Mouse (Mus musculus) embryonic facial prominence, embryonic 13.5 days (tissue): Measurements from ENCODE around the gene Wbp2nl. TPM values are rescaled to one million over a fixed set of nuclear protein-coding genes. Genes with fewer than 3 reads are reported as not detected.
A peak's percentile ranks its signal among the peaks of the same experiment; 100 is the strongest.

ENCODE experiments used
- ATAC-seq: fragments of 200-750 bp; cut with Nextera tagmentation; 2 replicates; pipeline ENCODE4 v1.8.0; 2017; ENCODE audit warnings: low read depth; ENCODE audit not compliant: insufficient number of reproducible peaks, insufficient read depth, low FRiP score, low TSS enrichment
- H3K27ac ChIP-seq: fragments of 300-500 bp; sonication (generic); 2 replicates; pipeline ENCODE4 v1.5.1; 2015; ENCODE audit warnings: moderate library complexity, mild to moderate bottlenecking, inconsistent platforms
- H3K27me3 ChIP-seq: fragments of 300-500 bp; sonication (generic); 2 replicates; pipeline ENCODE4 v1.6.1; 2015; ENCODE audit warnings: mild to moderate bottlenecking, inconsistent platforms
- H3K36me3 ChIP-seq: fragments of 300-500 bp; sonication (generic); 2 replicates; pipeline ENCODE4 v1.6.1; 2015; ENCODE audit warnings: mild to moderate bottlenecking, inconsistent platforms
- H3K4me1 ChIP-seq: fragments of 300-500 bp; sonication (generic); 2 replicates; pipeline ENCODE4 v1.6.1; 2015; ENCODE audit warnings: inconsistent platforms
- H3K4me2 ChIP-seq: fragments of 300-500 bp; sonication (generic); 2 replicates; pipeline ENCODE4 v1.6.1; 2015; ENCODE audit warnings: moderate library complexity, mild to moderate bottlenecking, inconsistent platforms
- H3K4me3 ChIP-seq: fragments of 300-500 bp; sonication (generic); 2 replicates; pipeline ENCODE4 v1.5.1; 2015; ENCODE audit warnings: mild to moderate bottlenecking, inconsistent platforms
- H3K9ac ChIP-seq: fragments of 300-500 bp; sonication (generic); 2 replicates; pipeline ENCODE4 v1.6.1; 2015; ENCODE audit warnings: mild to moderate bottlenecking, inconsistent platforms
- H3K9me3 ChIP-seq: fragments of 300-500 bp; sonication (generic); 2 replicates; pipeline ENCODE4 v1.6.1; 2016; ENCODE audit warnings: inconsistent platforms
- WGBS: fragments of 180-500 bp; shearing (Covaris S2); methylation state at CpG from one replicate; pipeline ENCODE4 v1.1.7; 2015; ENCODE audit warnings: mixed read lengths; 5-methylcytosine and 5-hydroxymethylcytosine counted together
- polyA plus RNA-seq: library from polyadenylated mRNA; unstranded; fragments of >200 nt; fragmentation: Nextera tagmentation; extraction: Ambion mirVana; gene quantifications from 2 replicates; pipeline ENCODE4 v1.2.1, GENCODE M21; 2015

Gene Wbp2nl
- polyA plus RNA-seq, 1 experiment from 2014 or later, result not detected

- Histone ChIP-seq H3K9me3 (no peaks in the 10 kb centered on the region), H3K4me1 (peaks cover 43% of the 10 kb centered on the region), H3K36me3 (peaks cover 11% of the 10 kb centered on the region; the same call in 1 of the 2 replicates), H3K9ac (peak overlapping the region; percentile 88), H3K27me3 (no peaks in the 10 kb centered on the region), H3K27ac (peak overlapping the region; percentile 78), H3K4me2 (peak overlapping the region; percentile 79), H3K4me3 (peak overlapping the region; percentile 59)
- no peak for ATAC-seq
- 62% methylated on average over 15 of the region's 15 CpGs for WGBS
Measured at GRCm38 (mm10) chr15:82341675-82342542, 43.2 kb downstream of the Wbp2nl start.

- ATAC-seq, result no peak
- 78% methylated on average over 5 of the region's 5 CpGs for WGBS
- 0 out of 2 replicates have a peak overlapping the region, but pooled peaks have one; percentile 59 for H3K4me3 ChIP-seq
- no peak overlapping the region for H3K4me2 ChIP-seq
- H3K9ac ChIP-seq, result 0 out of 2 replicates have a peak overlapping the region, but pooled peaks have one; percentile 88
- H3K27ac ChIP-seq, result peak overlapping the region; percentile 78; the same call in 1 of the 2 replicates
- peaks cover 43% of the 10 kb centered on the region for H3K4me1 ChIP-seq
- H3K27me3 ChIP-seq, result no peaks in the 10 kb centered on the region
- peaks cover 9% of the 10 kb centered on the region; the same call in 1 of the 2 replicates for H3K36me3 ChIP-seq
- no peaks in the 10 kb centered on the region for H3K9me3 ChIP-seq
Measured at GRCm38 (mm10) chr15:82342543-82342935, 43.8 kb downstream of the Wbp2nl start.

GRCm38 (mm10) chr15:82343368-82344287 is 44.9 kb downstream of the Wbp2nl start:
- no peak for ATAC-seq
- Histone ChIP-seq H3K4me1 (peaks cover 39% of the 10 kb centered on the region), H3K9ac (no peak overlapping the region), H3K27me3 (no peaks in the 10 kb centered on the region), H3K9me3 (no peaks in the 10 kb centered on the region), H3K4me2 (no peak overlapping the region), H3K27ac (no peak overlapping the region), H3K4me3 (no peak overlapping the region), H3K36me3 (peaks cover 20% of the 10 kb centered on the region)
- 90% methylated on average over 27 of the region's 27 CpGs for whole genome bisulfite sequencing

GRCm38 (mm10) chr15:82344971-82345370 is 46.2 kb downstream of the Wbp2nl start:
- no peak overlapping the region for H3K27ac ChIP-seq
- no peak overlapping the region for H3K4me3 ChIP-seq
- H3K27me3 ChIP-seq, result no peaks in the 10 kb centered on the region
- peaks cover 36% of the 10 kb centered on the region for H3K4me1 ChIP-seq
- H3K36me3 ChIP-seq, result peaks cover 33% of the 10 kb centered on the region
- WGBS, result 91% methylated on average over 6 of the region's 6 CpGs
- no peak overlapping the region for H3K9ac ChIP-seq
- no peaks in the 10 kb centered on the region for H3K9me3 ChIP-seq
- no peak overlapping the region for H3K4me2 ChIP-seq
- no peak for ATAC-seq

GRCm38 (mm10) chr15:82345820-82346470 is 47.2 kb downstream of the Wbp2nl start:
- no peaks in the 10 kb centered on the region for H3K27me3 ChIP-seq
- H3K36me3 ChIP-seq, result peaks cover 43% of the 10 kb centered on the region
- ATAC-seq, result peak; percentile 94
- H3K27ac ChIP-seq, result peak overlapping the region; percentile 86
- WGBS, result under 1% methylated on average over 51 of the region's 51 CpGs
- peak overlapping the region; percentile 67 for H3K4me3 ChIP-seq
- H3K9me3 ChIP-seq, result no peaks in the 10 kb centered on the region
- H3K4me1 ChIP-seq, result peaks cover 28% of the 10 kb centered on the region
- H3K4me2 ChIP-seq, result peak overlapping the region; percentile 82
- H3K9ac ChIP-seq, result peak overlapping the region; percentile 79

GRCm38 (mm10) chr15:82346580-82347302 is 48.0 kb downstream of the Wbp2nl start:
- WGBS, result 64% methylated on average over 14 of the region's 14 CpGs
- Histone ChIP-seq H3K4me3 (peak overlapping the region; percentile 67), H3K27me3 (no peaks in the 10 kb centered on the region), H3K4me1 (peaks cover 21% of the 10 kb centered on the region), H3K36me3 (peaks cover 45% of the 10 kb centered on the region), H3K4me2 (peak overlapping the region; percentile 82), H3K9me3 (no peaks in the 10 kb centered on the region), H3K9ac (peak overlapping the region; percentile 79), H3K27ac (peak overlapping the region; percentile 86; the same call in 1 of the 2 replicates)
- ATAC-seq, result no peak

- H3K36me3 ChIP-seq, result peaks cover 45% of the 10 kb centered on the region
- ATAC-seq, result no peak
- H3K4me3 ChIP-seq, result peak overlapping the region; percentile 67
- H3K27me3 ChIP-seq, result no peaks in the 10 kb centered on the region
- peaks cover 20% of the 10 kb centered on the region for H3K4me1 ChIP-seq
- H3K27ac ChIP-seq, result 0 out of 2 replicates have a peak overlapping the region, but pooled peaks have one; percentile 22
- H3K9me3 ChIP-seq, result no peaks in the 10 kb centered on the region
- peak overlapping the region; percentile 82 for H3K4me2 ChIP-seq
- WGBS, result 87% methylated on average over 4 of the region's 4 CpGs
- peak overlapping the region; percentile 79 for H3K9ac ChIP-seq
Measured at GRCm38 (mm10) chr15:82347303-82347676, 48.5 kb downstream of the Wbp2nl start.

GRCm38 (mm10) chr15:82347852-82348251 is 49.1 kb downstream of the Wbp2nl start:
- no peaks in the 10 kb centered on the region for H3K9me3 ChIP-seq
- 93% methylated on average over 12 of the region's 12 CpGs for WGBS
- H3K27ac ChIP-seq, result no peak overlapping the region
- peaks cover 45% of the 10 kb centered on the region for H3K36me3 ChIP-seq
- no peak overlapping the region for H3K9ac ChIP-seq
- H3K4me3 ChIP-seq, result no peak overlapping the region
- no peaks in the 10 kb centered on the region for H3K27me3 ChIP-seq
- H3K4me2 ChIP-seq, result 0 out of 2 replicates have a peak overlapping the region, but pooled peaks have one; percentile 82
- H3K4me1 ChIP-seq, result peaks cover 25% of the 10 kb centered on the region
- ATAC-seq, result no peak

- Histone ChIP-seq H3K4me3 (no peak overlapping the region), H3K36me3 (peaks cover 40% of the 10 kb centered on the region), H3K4me2 (no peak overlapping the region), H3K27ac (no peak overlapping the region), H3K4me1 (peaks cover 31% of the 10 kb centered on the region), H3K27me3 (no peaks in the 10 kb centered on the region), H3K9ac (no peak overlapping the region), H3K9me3 (no peaks in the 10 kb centered on the region)
- WGBS, result 86% methylated on average over 8 of the region's 8 CpGs
- no peak for ATAC-seq
Measured at GRCm38 (mm10) chr15:82348258-82348998, 49.7 kb downstream of the Wbp2nl start.

- H3K27ac ChIP-seq, result no peak overlapping the region
- H3K36me3 ChIP-seq, result peaks cover 35% of the 10 kb centered on the region
- ATAC-seq, result no peak
- WGBS, result 92% methylated on average over 2 of the region's 2 CpGs
- no peak overlapping the region for H3K9ac ChIP-seq
- no peak overlapping the region for H3K4me3 ChIP-seq
- no peaks in the 10 kb centered on the region for H3K9me3 ChIP-seq
- no peaks in the 10 kb centered on the region for H3K27me3 ChIP-seq
- no peak overlapping the region for H3K4me2 ChIP-seq
- peaks cover 31% of the 10 kb centered on the region for H3K4me1 ChIP-seq
Measured at GRCm38 (mm10) chr15:82348999-82349341, 50.2 kb downstream of the Wbp2nl start.
